Mouse (Mus musculus): ENCODE measurements around the gene Dnajc28.

DNA sequence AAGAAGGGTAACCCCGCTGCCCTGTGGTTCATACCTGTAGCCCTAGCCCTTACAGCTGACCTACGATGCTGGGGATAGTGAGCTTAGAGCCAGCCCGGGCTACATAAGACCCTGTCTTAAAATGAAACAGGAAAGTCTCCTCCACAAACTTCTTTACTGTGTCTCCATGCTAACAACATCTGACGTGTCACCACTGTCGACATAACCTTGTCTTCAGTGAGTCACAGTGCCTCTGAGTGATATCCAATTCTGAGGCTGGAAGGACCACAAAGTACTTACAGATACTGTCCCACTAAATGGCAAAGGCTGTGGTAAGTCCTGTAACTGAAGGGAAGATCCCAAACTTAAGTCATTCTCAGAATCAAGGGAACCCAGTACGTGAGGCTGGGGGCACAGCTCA is 32.6 kb downstream of the Dnajc28 start:
- TF ChIP-seq CTCF (IDR thresholded peaks at IDR 0.05; ENCODE audit: extremely low read depth, insufficient read depth, insufficient read length, insufficient replicate concordance): no peak
- no peak for TF ChIP-seq POLR2A (IDR thresholded peaks at IDR 0.05; ENCODE audit: low read depth, low read length)

Measured in spleen, adult 2 months (tissue).